Mouse (Mus musculus): ENCODE measurements around the gene Tex14. TPM values are rescaled to one million over a fixed set of nuclear protein-coding genes. Genes with fewer than 3 reads are reported as not detected.
A peak's percentile ranks its signal among the peaks of the same experiment; 100 is the strongest.

The Tex14 gene
- polyA plus RNA-seq, 1 experiment from 2014 or later: 0.42 TPM

GRCm38 (mm10) chr11:87578963-87579601 is 174.2 kb downstream of the Tex14 start:
- no peaks in the 10 kb centered on the region for H3K27me3 ChIP-seq (ENCODE audit: control insufficient read depth, insufficient read depth, low read length)
- no peaks in the 10 kb centered on the region for H3K9me3 ChIP-seq (replicated peaks; ENCODE audit: control insufficient read depth, low read length)
- ATAC-seq (replicated peaks; ENCODE audit: extremely low read depth, insufficient read depth, low FRiP score): peak; percentile 56; the same call in 1 of the 2 replicates
- no peaks in the 10 kb centered on the region for H3K36me3 ChIP-seq (ENCODE audit: control insufficient read depth, insufficient read depth)
- peak overlapping the region; percentile 73; the same call in 1 of the 2 replicates for H3K9ac ChIP-seq (ENCODE audit: low read length)
- H3K4me1 ChIP-seq (ENCODE audit: control insufficient read depth, insufficient read depth, low read length): peaks cover 14% of the 10 kb centered on the region
- H3K27ac ChIP-seq (ENCODE audit: low read length): peak overlapping the region; percentile 76
- 15% methylated on average over 10 of the region's 10 CpGs for WGBS
- peak overlapping the region; percentile 63 for H3K4me3 ChIP-seq (ENCODE audit: low read length)
- H3K4me2 ChIP-seq (ENCODE audit: low read depth, low read length): peak overlapping the region; percentile 88

DNA sequence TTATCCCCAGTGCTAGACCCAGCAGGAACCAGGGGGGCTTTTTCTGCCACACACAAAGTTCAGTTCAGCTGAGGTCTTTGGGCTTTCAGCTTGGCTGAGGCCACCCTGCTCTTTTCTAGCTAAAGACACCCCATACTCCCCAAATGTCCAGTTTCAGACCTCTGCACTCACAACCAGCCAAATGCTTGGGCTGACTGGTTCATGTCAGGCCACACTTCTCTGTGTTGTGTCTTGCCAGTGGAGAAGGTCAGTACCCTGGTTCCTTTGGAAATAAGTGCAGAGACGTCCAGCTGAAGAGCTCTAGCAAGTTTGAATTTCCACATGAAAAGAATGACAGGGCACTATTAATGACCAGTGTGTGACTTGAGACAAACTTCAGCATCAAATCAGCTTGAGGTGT is 174.8 kb downstream of the Tex14 start:
- H3K36me3 ChIP-seq (ENCODE audit: control insufficient read depth, insufficient read depth): no peaks in the 10 kb centered on the region
- no peak overlapping the region for H3K4me3 ChIP-seq (ENCODE audit: low read length)
- peak overlapping the region; percentile 88; the same call in 1 of the 2 replicates for H3K4me2 ChIP-seq (ENCODE audit: low read depth, low read length)
- H3K4me1 ChIP-seq (ENCODE audit: control insufficient read depth, insufficient read depth, low read length): peaks cover 19% of the 10 kb centered on the region
- no peaks in the 10 kb centered on the region for H3K9me3 ChIP-seq (replicated peaks; ENCODE audit: control insufficient read depth, low read length)
- no peak overlapping the region for H3K9ac ChIP-seq (ENCODE audit: low read length)
- peak overlapping the region; percentile 76 for H3K27ac ChIP-seq (ENCODE audit: low read length)
- no peak for ATAC-seq (replicated peaks; ENCODE audit: extremely low read depth, insufficient read depth, low FRiP score)
- no peaks in the 10 kb centered on the region for H3K27me3 ChIP-seq (ENCODE audit: control insufficient read depth, insufficient read depth, low read length)
- 42% methylated on average over 1 of the region's 1 CpGs for WGBS

DNA sequence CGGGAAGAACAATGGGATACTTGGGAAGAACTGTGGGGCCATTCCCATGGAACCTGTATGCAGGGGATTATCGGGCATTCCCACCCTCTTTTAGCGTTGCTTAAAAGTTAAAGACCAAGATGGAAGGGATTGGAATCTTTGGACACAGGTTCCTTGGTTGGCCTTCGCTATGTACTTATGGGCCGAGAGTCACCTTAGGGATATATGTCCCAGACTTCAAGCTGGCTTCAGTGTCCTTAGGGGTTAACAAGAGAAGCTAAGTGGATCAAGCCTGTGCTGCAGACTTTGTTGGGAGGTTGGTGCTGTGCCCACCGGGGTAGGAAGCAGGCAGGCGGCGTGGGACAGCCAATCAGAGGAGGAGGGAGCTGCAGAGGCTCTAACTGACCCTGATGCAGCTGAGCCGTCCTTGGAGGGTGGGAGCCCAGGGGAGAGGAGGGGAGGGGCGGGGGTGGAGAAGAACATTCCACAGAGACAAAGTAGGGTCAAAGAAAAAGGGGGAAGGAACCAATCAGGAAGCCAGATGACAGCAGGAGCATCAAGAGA is 175.7 kb downstream of the Tex14 start:
- H3K27me3 ChIP-seq (ENCODE audit: control insufficient read depth, insufficient read depth, low read length): no peaks in the 10 kb centered on the region
- H3K36me3 ChIP-seq (ENCODE audit: control insufficient read depth, insufficient read depth): no peaks in the 10 kb centered on the region
- H3K4me1 ChIP-seq (ENCODE audit: control insufficient read depth, insufficient read depth, low read length): peaks cover 19% of the 10 kb centered on the region
- no peak overlapping the region for H3K27ac ChIP-seq (ENCODE audit: low read length)
- H3K4me2 ChIP-seq (ENCODE audit: low read depth, low read length): peak overlapping the region; percentile 5; the same call in 1 of the 2 replicates
- no peaks in the 10 kb centered on the region for H3K9me3 ChIP-seq (replicated peaks; ENCODE audit: control insufficient read depth, low read length)
- WGBS: 52% methylated on average over 10 of the region's 10 CpGs
- H3K4me3 ChIP-seq (ENCODE audit: low read length): no peak overlapping the region
- ATAC-seq (replicated peaks; ENCODE audit: extremely low read depth, insufficient read depth, low FRiP score): no peak
- H3K9ac ChIP-seq (ENCODE audit: low read length): no peak overlapping the region

DNA sequence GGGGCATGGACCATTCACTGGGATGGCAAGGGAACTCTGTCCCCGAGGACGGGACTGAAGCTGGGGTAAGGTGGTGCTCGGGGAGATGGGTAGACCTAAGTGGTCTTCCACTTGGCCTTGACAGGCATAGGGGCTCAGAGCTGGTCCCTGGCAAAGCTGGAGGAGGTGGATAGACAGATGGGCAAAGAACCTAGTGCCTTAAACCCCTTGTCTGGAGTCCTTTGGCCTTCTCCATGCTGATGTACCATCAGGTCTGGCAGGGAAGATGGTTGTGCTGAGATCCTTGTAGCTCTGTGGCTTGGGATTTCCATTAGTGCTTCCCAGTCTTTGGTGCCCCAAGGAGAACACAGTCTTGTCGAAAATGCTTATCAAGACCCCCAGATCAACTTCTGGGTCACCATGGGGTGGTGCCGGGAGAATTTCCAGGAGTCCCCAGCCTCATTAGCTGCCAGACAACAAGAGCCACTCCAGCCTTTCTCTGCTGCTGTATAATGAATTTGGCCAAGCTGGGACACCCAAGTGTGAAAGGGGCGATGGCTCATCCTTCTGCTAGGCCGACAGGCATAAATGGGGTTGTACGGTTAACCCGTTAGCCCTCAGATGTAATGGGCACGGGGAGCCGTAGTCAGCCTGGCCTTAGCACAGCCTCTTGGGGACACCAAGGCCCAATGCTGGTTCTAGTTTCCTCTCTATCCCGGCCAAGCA is 176.4 kb downstream of the Tex14 start:
- Histone ChIP-seq H3K4me1 (ENCODE audit: control insufficient read depth, insufficient read depth, low read length) (peaks cover 19% of the 10 kb centered on the region), H3K4me2 (ENCODE audit: low read depth, low read length) (no peak overlapping the region), H3K36me3 (ENCODE audit: control insufficient read depth, insufficient read depth) (no peaks in the 10 kb centered on the region), H3K27me3 (ENCODE audit: control insufficient read depth, insufficient read depth, low read length) (no peaks in the 10 kb centered on the region), H3K9me3 (replicated peaks; ENCODE audit: control insufficient read depth, low read length) (no peaks in the 10 kb centered on the region), H3K27ac (ENCODE audit: low read length) (no peak overlapping the region), H3K9ac (ENCODE audit: low read length) (no peak overlapping the region), H3K4me3 (ENCODE audit: low read length) (no peak overlapping the region)
- 79% methylated on average over 12 of the region's 12 CpGs for WGBS
- ATAC-seq (replicated peaks; ENCODE audit: extremely low read depth, insufficient read depth, low FRiP score): no peak

DNA sequence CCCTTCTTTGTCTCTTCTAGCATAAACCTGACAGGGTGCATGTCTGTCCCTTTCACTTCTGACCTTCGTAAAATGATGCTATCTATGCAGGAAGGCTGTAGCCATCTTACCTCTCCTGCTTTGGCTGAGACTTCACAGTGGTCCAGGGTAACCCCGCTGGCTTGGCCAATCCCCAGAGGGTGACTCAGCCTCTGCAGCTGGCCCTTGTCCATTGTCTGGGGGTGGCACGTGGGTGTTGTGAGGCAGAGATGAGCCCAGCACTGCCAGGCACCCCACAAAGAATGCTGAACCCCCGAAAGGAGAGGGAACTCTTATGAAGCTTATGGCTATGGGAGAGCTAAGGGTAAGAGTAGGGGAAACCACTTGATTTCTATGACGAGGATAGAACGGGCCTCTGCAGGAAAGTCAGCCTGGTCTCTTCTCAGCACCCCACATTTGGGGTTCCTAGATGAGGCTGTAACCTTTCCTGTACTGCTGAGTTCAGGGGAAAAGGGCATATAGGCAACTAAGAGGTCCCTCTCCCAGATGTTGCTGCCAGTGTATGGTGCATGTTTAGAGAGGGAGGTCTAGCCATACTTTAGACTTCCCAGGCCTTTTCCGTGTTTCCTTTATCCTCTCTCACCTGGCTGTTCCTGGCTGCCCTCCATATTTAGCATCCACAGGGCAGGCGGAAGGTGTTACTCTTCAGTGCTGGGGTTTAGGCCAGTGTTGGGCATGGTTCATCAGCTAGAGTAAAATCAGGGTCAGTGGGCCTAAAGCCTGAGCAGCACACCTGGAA is 177.3 kb downstream of the Tex14 start:
- no peaks in the 10 kb centered on the region for H3K36me3 ChIP-seq (ENCODE audit: control insufficient read depth, insufficient read depth)
- H3K4me2 ChIP-seq (ENCODE audit: low read depth, low read length): no peak overlapping the region
- 80% methylated on average over 8 of the region's 8 CpGs for WGBS
- H3K4me1 ChIP-seq (ENCODE audit: control insufficient read depth, insufficient read depth, low read length): peaks cover 19% of the 10 kb centered on the region
- H3K27me3 ChIP-seq (ENCODE audit: control insufficient read depth, insufficient read depth, low read length): no peaks in the 10 kb centered on the region
- no peak overlapping the region for H3K9ac ChIP-seq (ENCODE audit: low read length)
- no peaks in the 10 kb centered on the region for H3K9me3 ChIP-seq (replicated peaks; ENCODE audit: control insufficient read depth, low read length)
- ATAC-seq (replicated peaks; ENCODE audit: extremely low read depth, insufficient read depth, low FRiP score): no peak
- no peak overlapping the region for H3K27ac ChIP-seq (ENCODE audit: low read length)
- H3K4me3 ChIP-seq (ENCODE audit: low read length): no peak overlapping the region

DNA sequence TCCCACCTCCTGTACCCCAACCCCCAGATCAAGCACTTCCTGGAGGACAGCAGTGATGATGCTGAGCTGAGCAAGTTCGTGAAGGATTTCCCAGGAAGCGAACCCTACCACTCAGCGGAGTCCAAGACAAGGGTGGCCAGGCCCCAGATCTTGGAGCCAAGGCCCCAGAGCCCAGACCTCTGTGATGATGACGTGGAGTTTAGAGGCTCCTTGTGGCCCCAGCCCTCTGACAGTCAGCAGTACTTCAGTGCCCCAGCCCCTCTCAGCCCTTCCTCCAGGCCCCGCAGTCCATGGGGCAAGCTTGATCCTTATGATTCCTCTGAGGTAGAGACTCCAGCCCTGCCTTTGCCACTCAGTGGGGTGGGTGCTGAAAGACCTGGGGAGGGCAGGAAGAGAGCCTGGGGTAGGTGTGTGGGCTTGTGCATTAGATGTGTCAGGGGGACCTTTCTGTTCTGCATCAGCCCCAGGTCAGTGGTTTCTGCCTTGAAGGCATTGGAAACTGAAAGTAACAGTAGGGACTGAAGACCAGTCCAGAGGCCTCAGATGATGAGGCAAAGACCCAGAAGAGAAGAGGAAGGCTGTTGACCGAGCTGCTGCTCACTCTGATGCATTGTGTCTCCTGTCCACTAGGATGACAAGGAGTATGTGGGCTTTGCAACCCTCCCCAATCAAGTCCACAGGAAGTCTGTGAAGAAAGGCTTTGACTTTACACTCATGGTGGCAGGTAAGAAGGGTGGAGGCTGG is 178.6 kb downstream of the Tex14 start:
- Histone ChIP-seq H3K27me3 (ENCODE audit: control insufficient read depth, insufficient read depth, low read length) (no peaks in the 10 kb centered on the region), H3K36me3 (ENCODE audit: control insufficient read depth, insufficient read depth) (no peaks in the 10 kb centered on the region), H3K9me3 (replicated peaks; ENCODE audit: control insufficient read depth, low read length) (no peaks in the 10 kb centered on the region), H3K4me3 (ENCODE audit: low read length) (no peak overlapping the region), H3K27ac (ENCODE audit: low read length) (no peak overlapping the region), H3K4me2 (ENCODE audit: low read depth, low read length) (no peak overlapping the region), H3K4me1 (ENCODE audit: control insufficient read depth, insufficient read depth, low read length) (peaks cover 11% of the 10 kb centered on the region), H3K9ac (ENCODE audit: low read length) (no peak overlapping the region)
- WGBS: 78% methylated on average over 6 of the region's 6 CpGs
- no peak for ATAC-seq (replicated peaks; ENCODE audit: extremely low read depth, insufficient read depth, low FRiP score)

DNA sequence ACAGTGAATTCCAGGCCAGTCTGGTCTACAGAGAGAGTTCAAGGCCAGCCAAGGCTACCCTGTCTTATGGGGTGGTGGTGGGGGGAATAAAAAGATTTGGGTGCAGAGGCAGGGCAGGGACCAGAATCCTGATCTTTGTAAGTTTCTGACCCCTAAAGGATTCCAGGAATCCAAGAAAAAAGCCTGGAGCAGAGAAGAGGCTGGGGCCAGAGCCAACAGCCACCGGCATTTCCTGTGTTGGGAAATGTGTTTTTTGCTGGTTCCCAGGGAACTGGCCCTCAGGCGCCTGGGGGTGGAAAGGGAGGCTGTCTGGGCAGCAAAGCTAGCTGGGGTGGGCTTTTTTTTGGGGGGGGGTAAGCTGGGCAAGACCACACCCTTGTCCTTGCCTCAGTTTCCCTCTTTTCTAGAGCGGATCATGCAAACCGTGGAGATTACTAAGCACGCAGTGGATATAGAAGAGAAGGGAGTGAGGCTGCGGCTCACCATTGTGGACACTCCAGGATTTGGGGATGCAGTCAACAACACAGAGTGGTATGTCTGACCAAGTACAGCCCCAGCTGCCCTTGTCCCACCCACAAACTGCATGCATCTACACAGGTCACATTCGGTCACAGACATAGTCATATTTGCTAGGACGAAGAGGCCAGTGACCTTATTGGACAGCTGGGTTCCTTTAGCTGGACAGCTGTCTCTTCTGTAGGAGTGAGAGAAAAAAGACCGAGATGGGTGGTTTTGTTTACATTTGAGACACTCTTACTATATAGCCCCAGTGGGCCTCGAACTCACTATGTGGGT is 180.0 kb downstream of the Tex14 start:
- WGBS: 71% methylated on average over 10 of the region's 10 CpGs

More for the DNA sequence above, 180.0 kb downstream of the Tex14 start:
- ATAC-seq (replicated peaks; ENCODE audit: extremely low read depth, insufficient read depth, low FRiP score): 0 out of 2 replicates have a peak, but pooled peaks have one; percentile 33
- H3K27ac ChIP-seq (ENCODE audit: low read length): peak overlapping the region; percentile 69
- no peak overlapping the region for H3K4me2 ChIP-seq (ENCODE audit: low read depth, low read length)
- no peaks in the 10 kb centered on the region for H3K27me3 ChIP-seq (ENCODE audit: control insufficient read depth, insufficient read depth, low read length)
- peaks cover 10% of the 10 kb centered on the region for H3K4me1 ChIP-seq (ENCODE audit: control insufficient read depth, insufficient read depth, low read length)
- no peak overlapping the region for H3K4me3 ChIP-seq (ENCODE audit: low read length)
- H3K9ac ChIP-seq (ENCODE audit: low read length): no peak overlapping the region
- H3K9me3 ChIP-seq (replicated peaks; ENCODE audit: control insufficient read depth, low read length): no peaks in the 10 kb centered on the region
- H3K36me3 ChIP-seq (ENCODE audit: control insufficient read depth, insufficient read depth): no peaks in the 10 kb centered on the region

Data from heart, embryonic 16.5 days (tissue).